25 mouse cellular contexts compared by ENCODE assay signal in genomic region chr13:48160161-48160560, GRCm38 (mm10).
A peak's percentile ranks its signal among the peaks of the same experiment; 100 is the strongest.
DNase-seq lines count a peak whose midpoint lies in the region; ATAC-seq lines count a peak whose summit lies in the region.
"Had no signal": no experiment of that assay in that cellular context is flagged by ENCODE, and none has a peak within 500 bp of the region (broad histone marks: within the 10 kb centered on the region; RNA-seq: fewer than 3 reads in every experiment).

No protein-coding gene starts in this region.

- 67% methylated on average over 5 of the region's 5 CpGs for WGBS in heart, embryonic 13.5 days
- 27% methylated on average over 5 of the region's 5 CpGs for WGBS in midbrain, embryonic 14.5 days
- 31% methylated on average over 5 of the region's 5 CpGs for WGBS in midbrain, embryonic 16.5 days
- 19% methylated on average over 5 of the region's 5 CpGs for WGBS in forebrain, embryonic 11.5 days

- H3K4me3 ChIP-seq in heart, embryonic 13.5 days, result no peak overlapping the region
- no peak overlapping the region for H3K4me3 ChIP-seq in midbrain, embryonic 14.5 days (replicated peaks; ENCODE audit: low read depth, low read length)
- H3K4me3 ChIP-seq in midbrain, embryonic 16.5 days (ENCODE audit: low read depth, low read length), result no peak overlapping the region
- no peak overlapping the region for H3K4me3 ChIP-seq in forebrain, embryonic 11.5 days (ENCODE audit: low read depth, low read length)
- H3K4me3 ChIP-seq: embryonic facial prominence, embryonic 15.5 days; heart, adult 2 months; limb, embryonic 12.5 days; neural tube, embryonic 12.5 days had no signal

- peaks cover 16% of the 10 kb centered on the region for H3K4me1 ChIP-seq in heart, embryonic 13.5 days
- H3K4me1 ChIP-seq in midbrain, embryonic 14.5 days (ENCODE audit: control insufficient read depth, insufficient read depth, low read length), result peaks cover 21% of the 10 kb centered on the region
- peaks cover 16% of the 10 kb centered on the region; the same call in 1 of the 2 replicates for H3K4me1 ChIP-seq in midbrain, embryonic 16.5 days (ENCODE audit: control insufficient read depth, insufficient read depth, low read length)
- peaks cover 13% of the 10 kb centered on the region; the same call in 1 of the 2 replicates for H3K4me1 ChIP-seq in forebrain, embryonic 11.5 days (replicated peaks; ENCODE audit: control insufficient read depth, insufficient read depth, low read length)

- H3K36me3 ChIP-seq in heart, embryonic 13.5 days, result no peaks in the 10 kb centered on the region
- H3K36me3 ChIP-seq in midbrain, embryonic 14.5 days (ENCODE audit: control insufficient read depth, insufficient read depth, low read length), result no peaks in the 10 kb centered on the region
- no peaks in the 10 kb centered on the region for H3K36me3 ChIP-seq in midbrain, embryonic 16.5 days (ENCODE audit: control insufficient read depth, insufficient read depth, low read length)
- no peaks in the 10 kb centered on the region for H3K36me3 ChIP-seq in forebrain, embryonic 11.5 days (ENCODE audit: control insufficient read depth, insufficient read depth, low read length)
- H3K36me3 ChIP-seq: embryonic facial prominence, embryonic 15.5 days; limb, embryonic 12.5 days; neural tube, embryonic 12.5 days had no signal

- no peaks in the 10 kb centered on the region for H3K27me3 ChIP-seq in heart, embryonic 13.5 days (replicated peaks)
- H3K27me3 ChIP-seq in midbrain, embryonic 14.5 days (ENCODE audit: control insufficient read depth, insufficient read depth, low read length), result no peaks in the 10 kb centered on the region
- H3K27me3 ChIP-seq in midbrain, embryonic 16.5 days (ENCODE audit: control insufficient read depth, insufficient read depth, low read depth, low read length), result no peaks in the 10 kb centered on the region
- H3K27me3 ChIP-seq in forebrain, embryonic 11.5 days (ENCODE audit: control insufficient read depth, insufficient read depth, low read length), result no peaks in the 10 kb centered on the region
- H3K27me3 ChIP-seq: embryonic facial prominence, embryonic 15.5 days; limb, embryonic 12.5 days; neural tube, embryonic 12.5 days had no signal

- no peak overlapping the region for H3K27ac ChIP-seq in heart, embryonic 13.5 days (replicated peaks)
- H3K27ac ChIP-seq in midbrain, embryonic 14.5 days (replicated peaks; ENCODE audit: low read depth, low read length), result no peak overlapping the region
- no peak overlapping the region for H3K27ac ChIP-seq in midbrain, embryonic 16.5 days (ENCODE audit: low read length)
- H3K27ac ChIP-seq in forebrain, embryonic 11.5 days (ENCODE audit: low read depth, low read length), result peak overlapping the region; percentile 82
- H3K27ac ChIP-seq: embryonic facial prominence, embryonic 15.5 days; heart, adult 2 months; limb, embryonic 12.5 days; neural tube, embryonic 12.5 days had no signal

- H3K4me2 ChIP-seq in heart, embryonic 13.5 days, result peak overlapping the region; percentile 64; the same call in 1 of the 2 replicates
- H3K4me2 ChIP-seq in midbrain, embryonic 14.5 days (ENCODE audit: low read length), result 0 out of 2 replicates have a peak overlapping the region, but pooled peaks have one; percentile 28
- no peak overlapping the region for H3K4me2 ChIP-seq in midbrain, embryonic 16.5 days (ENCODE audit: low read length)
- H3K4me2 ChIP-seq in forebrain, embryonic 11.5 days (ENCODE audit: low read depth, low read length, severe bottlenecking), result peak overlapping the region; percentile 32; the same call in 1 of the 2 replicates
- H3K4me2 ChIP-seq: limb, embryonic 12.5 days; liver, embryonic 11.5 days had no signal

- ATAC-seq in heart, embryonic 13.5 days (ENCODE audit: extremely low read depth, insufficient number of reproducible peaks, low FRiP score, low TSS enrichment), result no peak
- no peak for ATAC-seq in midbrain, embryonic 14.5 days (ENCODE audit: low FRiP score, low TSS enrichment)
- ATAC-seq in midbrain, embryonic 16.5 days, result no peak
- no peak for ATAC-seq in forebrain, embryonic 11.5 days (replicated peaks; ENCODE audit: low FRiP score)
- ATAC-seq: CD4-positive, CD25-positive, alpha-beta regulatory T cell, adult 4 months; intestine, postnatal 0 days; liver, postnatal 0 days; lung, postnatal 0 days had no signal

- H3K9ac ChIP-seq in heart, embryonic 13.5 days, result no peak overlapping the region
- H3K9ac ChIP-seq in midbrain, embryonic 14.5 days (replicated peaks; ENCODE audit: low read length), result no peak overlapping the region
- H3K9ac ChIP-seq in midbrain, embryonic 16.5 days (ENCODE audit: low read depth, low read length), result no peak overlapping the region
- peak overlapping the region; percentile 24; the same call in 1 of the 2 replicates for H3K9ac ChIP-seq in forebrain, embryonic 11.5 days (ENCODE audit: low read length)
- H3K9ac ChIP-seq: embryonic facial prominence, embryonic 15.5 days; limb, embryonic 12.5 days; liver, postnatal 0 days; neural tube, embryonic 12.5 days had no signal

- H3K9me3 ChIP-seq in heart, embryonic 13.5 days, result no peaks in the 10 kb centered on the region
- H3K9me3 ChIP-seq in midbrain, embryonic 14.5 days (ENCODE audit: control insufficient read depth, low read length), result no peaks in the 10 kb centered on the region
- H3K9me3 ChIP-seq in midbrain, embryonic 16.5 days (replicated peaks; ENCODE audit: control insufficient read depth, low read length, poor library complexity, severe bottlenecking), result no peaks in the 10 kb centered on the region
- no peaks in the 10 kb centered on the region for H3K9me3 ChIP-seq in forebrain, embryonic 11.5 days (ENCODE audit: control insufficient read depth, low read length)
- H3K9me3 ChIP-seq: embryonic facial prominence, embryonic 15.5 days; limb, embryonic 12.5 days; neural tube, embryonic 12.5 days had no signal

- DNase-seq in heart, adult 8-10 months (ENCODE audit: low spot score), result no peak
- DNase-seq in midbrain, embryonic 14.5 days, result no peak
- no peak for DNase-seq in forebrain, embryonic 11.5 days (ENCODE audit: low spot score)
- DNase-seq in lung, postnatal 25 days (ENCODE audit: low spot score), result no peak
- DNase-seq in kidney, postnatal 36 days, result no peak
- DNase-seq: adrenal gland, postnatal 25 days; cerebellum, adult 9-10 months; gastrocnemius, postnatal 14 days; heart, adult 2 months; heart, postnatal 4 days; kidney, postnatal 4 days; liver, postnatal 0 days; retina, postnatal 1 day; right cerebral cortex, postnatal 25 days; spleen, adult 18-20 months; thymus, postnatal 14 days had no signal
